Mouse (Mus musculus): Measurements from ENCODE around the gene Pcdh7. TPM values are rescaled to one million over a fixed set of nuclear protein-coding genes. Genes with fewer than 3 reads are reported as not detected.
"Not testable (repeated sequence)": the region's sequence is repeated elsewhere in the genome, so short reads cannot be mapped to it uniquely, and the experiment has no call there.

The Pcdh7 gene
- total RNA-seq, 2 experiments from 2014 or later, result 110 to 115 TPM

- intact Hi-C loops (cut with DNase I), result no loop called here
- DNase-seq (ENCODE audit: low spot score), result no peak
Observed at GRCm38 (mm10) chr5:58044216-58044615, 326.4 kb downstream of the Pcdh7 start.

GRCm38 (mm10) chr5:58081054-58081453, 363.3 kb downstream of the Pcdh7 start:
- intact Hi-C loops (cut with DNase I), result loop anchor here (5.0 kb wide), 1 partner anchor 364 kb away; the partner anchor contains the start of gene Pcdh7
- DNase-seq (ENCODE audit: low spot score), result no peak

GRCm38 (mm10) chr5:58082230-58082629, 364.5 kb downstream of the Pcdh7 start:
- DNase-seq (ENCODE audit: low spot score), result no peak
- intact Hi-C loops (cut with DNase I), result loop anchor here (5.0 kb wide), 1 partner anchor 365 kb away; the partner anchor contains the start of gene Pcdh7

GRCm38 (mm10) chr5:58083056-58083455, 365.3 kb downstream of the Pcdh7 start:
- no peak for DNase-seq (ENCODE audit: low spot score)
- intact Hi-C loops (cut with DNase I), result loop anchor here (5.0 kb wide), 1 partner anchor 366 kb away; the partner anchor contains the start of gene Pcdh7

- DNase-seq (ENCODE audit: low spot score), result no peak
- intact Hi-C loops (cut with DNase I), result loop anchor here (5.0 kb wide), 1 partner anchor 367 kb away; the partner anchor contains the start of gene Pcdh7
Observed at GRCm38 (mm10) chr5:58083972-58084371, 366.2 kb downstream of the Pcdh7 start.

GRCm38 (mm10) chr5:58108665-58109364, 391.0 kb downstream of the Pcdh7 start:
- no peak for DNase-seq (ENCODE audit: low spot score)
- intact Hi-C loops (cut with DNase I), result no loop called here

GRCm38 (mm10) chr5:58116096-58116495, 398.3 kb downstream of the Pcdh7 start:
- no peak for DNase-seq (ENCODE audit: low spot score)
- intact Hi-C loops (cut with DNase I), result no loop called here

GRCm38 (mm10) chr5:58117896-58118295, 400.1 kb downstream of the Pcdh7 start:
- intact Hi-C loops (cut with DNase I), result no loop called here
- DNase-seq (ENCODE audit: low spot score), result no peak

GRCm38 (mm10) chr5:58118930-58119611, 401.3 kb downstream of the Pcdh7 start:
- intact Hi-C loops (cut with DNase I), result no loop called here
- no peak for DNase-seq (ENCODE audit: low spot score)

GRCm38 (mm10) chr5:58143897-58144296, 426.1 kb downstream of the Pcdh7 start:
- intact Hi-C loops (cut with DNase I), result no loop called here
- no peak for DNase-seq (ENCODE audit: low spot score)

- no peak for DNase-seq (ENCODE audit: low spot score)
- intact Hi-C loops (cut with DNase I), result no loop called here
Observed at GRCm38 (mm10) chr5:58153966-58154365, 436.2 kb downstream of the Pcdh7 start.

- no peak for DNase-seq (ENCODE audit: low spot score)
- intact Hi-C loops (cut with DNase I), result no loop called here
Observed at GRCm38 (mm10) chr5:58172218-58172617, 454.5 kb downstream of the Pcdh7 start.

GRCm38 (mm10) chr5:58174335-58174734, 456.6 kb downstream of the Pcdh7 start:
- DNase-seq (ENCODE audit: low spot score); intact Hi-C loops (cut with DNase I): not testable (repeated sequence)

- no peak for DNase-seq (ENCODE audit: low spot score)
- intact Hi-C loops (cut with DNase I), result no loop called here
Observed at GRCm38 (mm10) chr5:58175532-58175931, 457.8 kb downstream of the Pcdh7 start.

Data from heart, postnatal 25 days (tissue).